Mouse (Mus musculus): ENCODE measurements around the gene Adcy4. TPM values are rescaled to one million over a fixed set of nuclear protein-coding genes. Genes with fewer than 3 reads are reported as not detected.

Adcy4 gene
- polyA plus RNA-seq, 1 experiment from 2014 or later: 5.0 TPM

DNA sequence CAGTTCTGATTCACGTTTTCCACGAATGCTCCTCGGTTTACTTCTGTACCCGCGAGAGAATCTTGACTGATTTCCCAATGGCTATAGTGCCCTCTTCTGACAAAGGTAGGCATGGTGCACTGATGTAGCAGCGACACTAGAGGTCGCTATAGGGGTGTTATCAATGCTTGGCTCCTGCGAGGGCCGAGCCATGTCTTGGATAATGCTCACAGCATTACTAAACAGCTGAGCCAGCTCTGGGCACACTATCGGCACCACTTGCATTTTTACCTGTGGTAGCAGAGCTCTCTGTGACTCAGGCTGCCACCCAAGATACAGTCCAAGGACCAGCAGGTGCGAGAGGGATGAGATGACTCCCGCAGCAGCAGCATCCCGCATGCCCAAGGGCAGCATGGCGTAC lies 2.6 kb downstream of the Adcy4 start:
- peak; percentile 82 for ATAC-seq
- Histone ChIP-seq H3K27ac (ENCODE audit: low read length) (no peak overlapping the region), H3K36me3 (ENCODE audit: control insufficient read depth, insufficient read depth, low read length) (no peaks in the 10 kb centered on the region), H3K4me3 (ENCODE audit: low read depth, low read length) (peak overlapping the region; percentile 21; the same call in 1 of the 2 replicates), H3K27me3 (ENCODE audit: control insufficient read depth, insufficient read depth, low read depth, low read length) (peaks cover 41% of the 10 kb centered on the region), H3K4me1 (ENCODE audit: control insufficient read depth, insufficient read depth, low read length) (peaks cover 5% of the 10 kb centered on the region; the same call in 1 of the 2 replicates), H3K9ac (ENCODE audit: low read depth, low read length) (peak overlapping the region; percentile 39), H3K4me2 (ENCODE audit: low read length) (peak overlapping the region; percentile 50), H3K9me3 (replicated peaks; ENCODE audit: control insufficient read depth, low read length, poor library complexity, severe bottlenecking) (no peaks in the 10 kb centered on the region)
- WGBS: 16% methylated on average over 14 of the region's 14 CpGs

DNA sequence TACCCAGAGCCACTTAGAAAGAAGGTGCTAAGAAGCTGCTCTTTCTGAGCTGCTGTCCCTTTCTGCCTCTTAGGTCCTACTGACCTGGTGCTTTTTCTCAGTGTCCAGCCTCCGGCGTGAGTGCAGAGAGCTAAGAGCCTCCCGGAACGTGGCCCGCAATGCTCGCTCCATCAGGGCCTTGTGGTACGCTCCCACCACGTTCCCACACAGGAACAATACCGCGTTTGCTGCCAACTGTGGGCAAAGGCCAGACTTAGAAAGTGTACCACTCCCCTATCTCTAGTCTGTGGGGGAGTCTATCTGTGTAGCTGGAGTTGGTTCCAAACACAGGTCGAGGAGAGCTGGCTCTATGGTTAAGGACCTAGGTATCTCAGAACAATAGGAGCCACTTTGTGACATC lies 3.2 kb downstream of the Adcy4 start:
- Histone ChIP-seq H3K9ac (ENCODE audit: low read depth, low read length) (no peak overlapping the region), H3K4me1 (ENCODE audit: control insufficient read depth, insufficient read depth, low read length) (peaks cover 5% of the 10 kb centered on the region; the same call in 1 of the 2 replicates), H3K4me3 (ENCODE audit: low read depth, low read length) (no peak overlapping the region), H3K4me2 (ENCODE audit: low read length) (no peak overlapping the region), H3K36me3 (ENCODE audit: control insufficient read depth, insufficient read depth, low read length) (no peaks in the 10 kb centered on the region), H3K9me3 (replicated peaks; ENCODE audit: control insufficient read depth, low read length, poor library complexity, severe bottlenecking) (no peaks in the 10 kb centered on the region), H3K27ac (ENCODE audit: low read length) (no peak overlapping the region), H3K27me3 (ENCODE audit: control insufficient read depth, insufficient read depth, low read depth, low read length) (peaks cover 35% of the 10 kb centered on the region)
- ATAC-seq: no peak
- WGBS: 83% methylated on average over 11 of the region's 11 CpGs

DNA sequence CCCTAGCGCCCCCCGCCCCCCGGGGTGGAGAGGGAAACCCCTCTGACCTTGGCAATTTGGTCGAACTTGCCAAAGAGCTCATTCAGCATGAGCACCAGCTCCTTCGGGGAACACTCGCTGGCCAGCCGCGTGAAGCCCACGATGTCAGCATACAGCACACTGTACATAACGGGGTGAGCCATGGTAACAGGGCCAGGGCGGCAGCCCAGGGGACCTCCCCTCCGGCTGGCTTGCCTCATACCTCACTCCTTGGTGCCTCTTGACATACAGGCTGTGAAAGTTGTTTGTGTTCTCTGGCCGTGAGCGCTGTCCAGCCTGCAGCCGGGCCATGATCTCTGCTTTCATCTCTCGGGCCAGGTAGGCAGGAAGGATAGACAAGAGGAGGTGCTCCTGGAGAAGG lies 4.2 kb downstream of the Adcy4 start:
- H3K4me2 ChIP-seq (ENCODE audit: low read length): no peak overlapping the region
- no peak for ATAC-seq
- H3K4me3 ChIP-seq (ENCODE audit: low read depth, low read length): no peak overlapping the region
- H3K9ac ChIP-seq (ENCODE audit: low read depth, low read length): no peak overlapping the region
- H3K36me3 ChIP-seq (ENCODE audit: control insufficient read depth, insufficient read depth, low read length): no peaks in the 10 kb centered on the region
- peaks cover 24% of the 10 kb centered on the region for H3K27me3 ChIP-seq (ENCODE audit: control insufficient read depth, insufficient read depth, low read depth, low read length)
- H3K4me1 ChIP-seq (ENCODE audit: control insufficient read depth, insufficient read depth, low read length): peaks cover 5% of the 10 kb centered on the region; the same call in 1 of the 2 replicates
- WGBS: 69% methylated on average over 16 of the region's 16 CpGs
- H3K27ac ChIP-seq (ENCODE audit: low read length): no peak overlapping the region
- no peaks in the 10 kb centered on the region for H3K9me3 ChIP-seq (replicated peaks; ENCODE audit: control insufficient read depth, low read length, poor library complexity, severe bottlenecking)

DNA sequence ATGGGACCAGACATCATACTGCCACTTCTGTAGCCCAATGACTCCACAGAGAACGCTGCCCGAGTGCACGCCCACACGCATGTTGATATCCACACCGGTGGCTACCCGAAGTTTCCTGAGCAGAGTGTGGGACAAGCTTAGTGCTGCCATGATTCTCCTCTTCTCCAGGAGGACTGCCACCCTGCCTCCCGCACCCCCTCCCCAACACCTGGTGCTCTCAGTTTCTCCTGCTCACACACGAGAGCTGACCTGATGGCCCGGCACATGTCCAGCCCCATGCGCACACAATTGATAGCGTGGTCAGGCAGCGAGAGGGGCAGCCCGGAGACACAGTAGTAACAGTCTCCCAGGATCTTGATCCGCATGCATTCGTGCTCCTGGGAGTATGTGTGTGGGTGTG lies 5.2 kb downstream of the Adcy4 start:
- WGBS: 90% methylated on average over 15 of the region's 15 CpGs
- Histone ChIP-seq H3K27me3 (ENCODE audit: control insufficient read depth, insufficient read depth, low read depth, low read length) (peaks cover 19% of the 10 kb centered on the region), H3K4me1 (ENCODE audit: control insufficient read depth, insufficient read depth, low read length) (peaks cover 2% of the 10 kb centered on the region; the same call in 1 of the 2 replicates), H3K9ac (ENCODE audit: low read depth, low read length) (no peak overlapping the region), H3K27ac (ENCODE audit: low read length) (no peak overlapping the region), H3K4me3 (ENCODE audit: low read depth, low read length) (no peak overlapping the region), H3K4me2 (ENCODE audit: low read length) (no peak overlapping the region), H3K9me3 (replicated peaks; ENCODE audit: control insufficient read depth, low read length, poor library complexity, severe bottlenecking) (no peaks in the 10 kb centered on the region), H3K36me3 (ENCODE audit: control insufficient read depth, insufficient read depth, low read length) (no peaks in the 10 kb centered on the region)
- ATAC-seq: no peak

DNA sequence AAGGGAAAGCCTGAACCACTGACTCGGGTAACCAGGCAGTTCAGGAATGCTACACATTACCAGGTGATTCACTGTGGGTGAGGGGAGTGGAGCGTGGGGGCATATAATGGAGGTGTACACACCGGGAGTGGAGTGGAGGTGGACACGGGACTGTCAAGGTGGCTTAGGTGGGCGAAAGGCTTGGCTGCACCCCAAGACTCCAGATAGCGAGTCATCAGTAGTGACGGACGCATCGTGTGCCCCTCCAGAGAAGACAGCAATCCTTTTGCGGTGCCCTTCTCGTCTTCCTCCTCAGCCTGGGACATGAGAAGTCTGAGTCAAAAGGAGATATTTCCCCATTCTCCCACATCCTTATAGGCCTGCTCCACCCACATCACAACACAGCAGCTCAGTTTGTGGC lies 6.1 kb downstream of the Adcy4 start:
- no peak overlapping the region for H3K4me3 ChIP-seq (ENCODE audit: low read depth, low read length)
- no peak for ATAC-seq
- H3K9me3 ChIP-seq (replicated peaks; ENCODE audit: control insufficient read depth, low read length, poor library complexity, severe bottlenecking): no peaks in the 10 kb centered on the region
- H3K4me1 ChIP-seq (ENCODE audit: control insufficient read depth, insufficient read depth, low read length): no peaks in the 10 kb centered on the region
- H3K4me2 ChIP-seq (ENCODE audit: low read length): no peak overlapping the region
- H3K36me3 ChIP-seq (ENCODE audit: control insufficient read depth, insufficient read depth, low read length): no peaks in the 10 kb centered on the region
- no peak overlapping the region for H3K9ac ChIP-seq (ENCODE audit: low read depth, low read length)
- 87% methylated on average over 11 of the region's 11 CpGs for WGBS
- H3K27me3 ChIP-seq (ENCODE audit: control insufficient read depth, insufficient read depth, low read depth, low read length): peaks cover 19% of the 10 kb centered on the region
- H3K27ac ChIP-seq (ENCODE audit: low read length): no peak overlapping the region

DNA sequence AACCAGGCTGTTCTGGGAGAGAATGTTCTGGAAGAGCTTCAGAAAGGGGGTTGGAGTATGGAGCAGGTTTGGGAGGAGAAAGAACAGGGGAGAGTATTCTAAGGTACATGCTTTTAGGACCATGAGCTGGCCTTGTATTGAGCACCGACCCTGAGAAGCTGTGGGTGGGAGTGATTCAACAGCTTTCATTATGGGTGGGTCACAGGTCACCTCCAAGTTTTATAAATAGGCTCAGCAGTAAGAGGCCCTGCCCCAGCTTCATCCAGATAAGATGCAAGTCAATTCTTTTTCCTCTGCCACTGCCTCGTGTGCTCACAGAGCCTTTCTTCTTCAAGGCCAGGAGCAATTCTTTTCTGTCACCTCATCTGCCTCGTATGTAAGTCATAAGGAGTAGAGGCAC lies 6.7 kb downstream of the Adcy4 start:
- Histone ChIP-seq H3K9me3 (replicated peaks; ENCODE audit: control insufficient read depth, low read length, poor library complexity, severe bottlenecking) (no peaks in the 10 kb centered on the region), H3K4me1 (ENCODE audit: control insufficient read depth, insufficient read depth, low read length) (no peaks in the 10 kb centered on the region), H3K4me3 (ENCODE audit: low read depth, low read length) (no peak overlapping the region), H3K27ac (ENCODE audit: low read length) (no peak overlapping the region), H3K36me3 (ENCODE audit: control insufficient read depth, insufficient read depth, low read length) (no peaks in the 10 kb centered on the region), H3K9ac (ENCODE audit: low read depth, low read length) (no peak overlapping the region), H3K4me2 (ENCODE audit: low read length) (no peak overlapping the region), H3K27me3 (ENCODE audit: control insufficient read depth, insufficient read depth, low read depth, low read length) (peaks cover 13% of the 10 kb centered on the region)
- WGBS: 56% methylated on average over 3 of the region's 3 CpGs
- no peak for ATAC-seq

DNA sequence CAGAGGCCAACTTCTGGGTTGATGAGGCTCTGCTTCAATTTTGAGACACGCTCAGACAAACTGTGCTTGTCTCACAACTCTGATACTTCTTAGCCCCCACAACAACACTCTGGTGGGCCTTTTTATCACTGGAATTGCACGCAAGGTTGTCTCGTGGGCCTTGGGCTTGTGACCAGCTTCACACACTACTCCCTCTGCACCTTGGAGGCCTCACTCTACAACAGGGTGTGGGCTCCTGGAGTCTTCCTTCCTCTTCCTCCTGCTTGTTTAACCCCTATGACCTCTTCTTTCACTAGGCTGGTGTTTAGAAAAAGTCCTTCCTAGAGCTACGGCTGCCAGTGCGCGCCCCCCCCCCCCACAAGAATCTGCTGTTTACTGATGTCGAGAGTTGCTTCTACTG lies 7.2 kb downstream of the Adcy4 start:
- no peak overlapping the region for H3K9ac ChIP-seq (ENCODE audit: low read depth, low read length)
- no peaks in the 10 kb centered on the region for H3K4me1 ChIP-seq (ENCODE audit: control insufficient read depth, insufficient read depth, low read length)
- no peak for ATAC-seq
- H3K4me2 ChIP-seq (ENCODE audit: low read length): no peak overlapping the region
- no peak overlapping the region for H3K4me3 ChIP-seq (ENCODE audit: low read depth, low read length)
- 78% methylated on average over 7 of the region's 7 CpGs for WGBS
- H3K36me3 ChIP-seq (ENCODE audit: control insufficient read depth, insufficient read depth, low read length): no peaks in the 10 kb centered on the region
- H3K27ac ChIP-seq (ENCODE audit: low read length): no peak overlapping the region
- no peaks in the 10 kb centered on the region for H3K9me3 ChIP-seq (replicated peaks; ENCODE audit: control insufficient read depth, low read length, poor library complexity, severe bottlenecking)
- H3K27me3 ChIP-seq (ENCODE audit: control insufficient read depth, insufficient read depth, low read depth, low read length): peaks cover 8% of the 10 kb centered on the region

DNA sequence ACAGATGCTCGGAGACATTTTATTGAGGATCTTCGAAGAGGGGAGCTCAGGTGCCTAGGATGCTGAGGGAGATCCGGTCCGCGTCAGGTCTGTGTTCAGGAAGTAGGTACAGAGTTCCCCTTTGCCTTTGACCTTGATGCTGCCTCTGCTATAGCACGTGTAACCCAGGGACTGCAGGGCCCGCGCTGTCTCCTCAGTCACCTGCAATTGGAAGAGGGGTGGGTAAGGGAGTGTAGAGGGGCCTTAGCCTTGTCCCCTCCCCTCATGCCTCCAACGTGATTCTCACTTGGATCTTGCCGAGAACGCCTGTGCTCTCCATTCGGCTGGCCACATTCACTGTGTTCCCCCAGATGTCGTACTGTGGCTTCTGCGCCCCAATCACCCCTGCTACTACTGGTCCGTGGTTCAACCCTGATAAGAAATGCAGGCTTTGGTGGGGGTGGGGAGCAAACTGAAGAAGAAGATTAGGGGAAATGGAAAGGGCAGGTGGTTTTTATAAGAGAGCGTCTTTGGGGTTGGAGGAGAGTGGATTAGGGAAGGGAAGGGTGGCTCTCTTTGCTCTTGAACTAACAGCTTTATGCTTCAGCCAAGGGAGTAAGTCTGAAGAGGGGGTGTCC lies 14.7 kb downstream of the Adcy4 start:
- H3K4me3 ChIP-seq (ENCODE audit: low read depth, low read length): no peak overlapping the region
- H3K27me3 ChIP-seq (ENCODE audit: control insufficient read depth, insufficient read depth, low read depth, low read length): peaks cover 25% of the 10 kb centered on the region
- no peak for ATAC-seq
- WGBS: 74% methylated on average over 16 of the region's 16 CpGs
- no peak overlapping the region for H3K27ac ChIP-seq (ENCODE audit: low read length)
- no peaks in the 10 kb centered on the region for H3K9me3 ChIP-seq (replicated peaks; ENCODE audit: control insufficient read depth, low read length, poor library complexity, severe bottlenecking)
- H3K9ac ChIP-seq (ENCODE audit: low read depth, low read length): no peak overlapping the region
- peaks cover 3% of the 10 kb centered on the region; the same call in 1 of the 2 replicates for H3K4me1 ChIP-seq (ENCODE audit: control insufficient read depth, insufficient read depth, low read length)
- no peak overlapping the region for H3K4me2 ChIP-seq (ENCODE audit: low read length)
- no peaks in the 10 kb centered on the region for H3K36me3 ChIP-seq (ENCODE audit: control insufficient read depth, insufficient read depth, low read length)

DNA sequence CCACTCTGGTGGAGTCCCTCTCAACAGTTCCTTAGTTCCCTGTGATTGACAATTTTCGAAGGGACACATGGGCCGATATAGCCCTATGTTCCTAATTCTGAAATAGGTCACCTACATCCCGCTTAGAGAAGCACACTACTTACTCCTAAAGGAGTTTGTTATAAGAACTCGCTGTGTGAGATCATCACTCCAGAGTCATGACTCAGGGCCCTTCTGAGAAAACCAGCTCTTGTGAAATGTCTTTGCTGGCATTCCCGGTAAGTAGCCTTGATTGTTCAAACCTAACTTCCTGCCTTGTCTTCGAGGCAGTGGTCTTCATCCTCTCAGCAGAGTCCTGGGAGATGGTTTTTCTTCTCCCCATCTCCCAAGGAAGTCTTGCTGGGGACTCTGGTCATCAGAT lies 15.3 kb downstream of the Adcy4 start:
- Histone ChIP-seq H3K9ac (ENCODE audit: low read depth, low read length) (no peak overlapping the region), H3K36me3 (ENCODE audit: control insufficient read depth, insufficient read depth, low read length) (no peaks in the 10 kb centered on the region), H3K4me3 (ENCODE audit: low read depth, low read length) (no peak overlapping the region), H3K27me3 (ENCODE audit: control insufficient read depth, insufficient read depth, low read depth, low read length) (peaks cover 26% of the 10 kb centered on the region), H3K9me3 (replicated peaks; ENCODE audit: control insufficient read depth, low read length, poor library complexity, severe bottlenecking) (no peaks in the 10 kb centered on the region), H3K4me2 (ENCODE audit: low read length) (no peak overlapping the region), H3K4me1 (ENCODE audit: control insufficient read depth, insufficient read depth, low read length) (peaks cover 3% of the 10 kb centered on the region; the same call in 1 of the 2 replicates), H3K27ac (ENCODE audit: low read length) (no peak overlapping the region)
- ATAC-seq: no peak
- WGBS: 86% methylated on average over 6 of the region's 6 CpGs

Measured in midbrain, embryonic 16.5 days (tissue).